Mouse (Mus musculus) R1 (cell line): ENCODE results near the gene Cbx8.
A peak's percentile ranks its signal among the peaks of the same experiment; 100 is the strongest.

Source experiments
- DNase-seq: peaks from one replicate; pipeline ENCODE4 v3.0.0-alpha.2; 2018; ENCODE audit warnings: low read depth, low spot score

The Cbx8 gene

GRCm38 (mm10) chr11:119050361-119050760 lies 9.6 kb upstream of the Cbx8 start:
- DNase-seq, result no peak

DNA sequence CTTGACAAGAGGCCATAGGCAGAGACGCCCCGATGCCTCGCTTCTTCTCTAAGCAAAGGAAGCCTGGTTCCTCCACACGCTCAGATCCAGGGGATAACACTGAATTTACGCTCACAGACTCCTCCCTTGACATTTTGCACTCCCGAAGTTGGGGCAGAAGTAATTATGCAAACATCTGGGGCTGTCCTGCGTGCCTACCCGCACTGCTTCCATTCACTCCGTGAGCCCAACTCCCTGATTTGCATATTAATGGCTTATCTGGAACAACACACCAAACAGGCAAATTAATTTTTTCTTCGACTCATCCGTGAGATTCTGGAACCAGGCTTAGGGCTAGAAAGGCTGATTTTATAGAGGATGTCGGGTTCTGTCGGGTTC lies 7.4 kb upstream of the Cbx8 start:
- DNase-seq, result peak; percentile 81

GRCm38 (mm10) chr11:119047261-119048132 lies 6.7 kb upstream of the Cbx8 start:
- peak; percentile 73 for DNase-seq

GRCm38 (mm10) chr11:119046601-119047245 lies 6.0 kb upstream of the Cbx8 start:
- peak; percentile 43 for DNase-seq

DNA sequence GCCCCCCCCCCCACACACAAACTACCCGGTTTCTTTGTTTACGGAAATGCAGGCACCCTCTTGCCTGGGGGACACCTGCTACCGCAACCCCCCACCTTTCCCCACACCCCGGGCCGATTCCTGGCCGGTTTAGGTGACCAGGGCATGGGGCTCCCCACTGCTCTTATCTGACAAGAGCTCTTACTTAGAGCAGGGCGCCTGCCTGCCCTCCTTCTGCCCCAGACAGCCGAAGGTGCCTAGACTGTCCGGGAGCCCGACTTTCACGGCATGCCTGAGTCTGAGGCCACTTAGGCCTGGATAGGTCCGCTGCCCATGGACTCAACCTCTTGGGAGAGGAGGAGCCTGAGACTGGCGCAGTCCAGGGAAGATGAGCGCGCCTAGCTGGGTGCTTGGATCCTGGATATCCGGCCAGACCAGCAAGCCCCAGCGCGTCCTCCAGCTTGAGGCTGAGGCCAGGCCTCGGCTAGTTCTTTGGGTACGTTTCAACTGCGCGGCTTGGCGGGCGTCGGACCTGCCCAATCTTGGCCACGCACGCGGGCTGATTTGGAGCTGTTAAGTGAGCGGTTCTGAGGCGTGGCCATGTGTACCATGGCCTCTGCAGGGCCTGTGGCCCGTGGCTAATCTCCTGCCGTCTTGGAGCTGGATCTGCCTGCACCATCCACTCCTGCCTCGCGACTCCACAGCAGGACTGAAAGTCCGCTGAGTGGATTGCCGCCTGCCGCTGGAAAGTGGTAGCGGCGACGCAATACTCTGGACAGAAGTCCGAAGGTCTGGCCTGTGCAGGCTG lies 4.0 kb upstream of the Cbx8 start:
- DNase-seq, result no peak

DNA sequence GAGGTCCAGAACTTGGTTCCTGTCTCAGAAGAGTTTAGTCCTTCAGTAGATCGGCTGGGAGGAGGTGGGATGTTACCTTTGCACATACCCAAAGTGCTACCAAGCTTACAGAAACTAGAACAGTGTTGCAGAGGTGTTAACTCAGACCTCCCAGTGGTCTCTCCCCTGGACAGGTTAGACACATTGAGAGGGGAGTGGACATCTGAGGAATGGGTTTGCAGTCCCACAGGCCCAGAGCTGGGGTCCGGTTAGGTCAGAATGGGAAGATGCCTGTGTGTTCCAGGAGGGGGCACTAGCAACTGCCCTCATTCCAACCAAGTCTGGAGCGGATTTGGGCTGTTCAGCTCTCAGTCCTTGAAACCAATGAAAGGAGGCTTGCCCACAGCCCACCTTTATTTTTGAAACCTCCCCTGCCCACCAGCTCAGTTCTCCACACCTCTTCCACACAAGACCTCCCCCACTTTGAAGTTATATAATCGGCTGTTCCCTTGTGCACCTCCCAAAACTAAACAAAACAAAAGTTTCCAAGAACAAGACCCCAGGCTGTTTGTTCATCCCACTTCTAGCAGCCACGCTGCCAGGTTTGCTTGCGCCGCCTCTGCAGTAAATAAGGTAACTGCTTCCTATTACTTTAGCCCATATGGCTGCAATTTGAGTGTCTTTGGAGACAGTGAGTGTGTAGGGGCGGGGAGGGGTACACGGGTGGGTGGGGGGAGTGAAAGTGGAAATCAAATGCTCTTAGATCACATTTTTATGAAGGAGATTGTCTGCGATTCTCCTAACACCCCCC lies 3.2 kb upstream of the Cbx8 start:
- peak; percentile 67 for DNase-seq

DNA sequence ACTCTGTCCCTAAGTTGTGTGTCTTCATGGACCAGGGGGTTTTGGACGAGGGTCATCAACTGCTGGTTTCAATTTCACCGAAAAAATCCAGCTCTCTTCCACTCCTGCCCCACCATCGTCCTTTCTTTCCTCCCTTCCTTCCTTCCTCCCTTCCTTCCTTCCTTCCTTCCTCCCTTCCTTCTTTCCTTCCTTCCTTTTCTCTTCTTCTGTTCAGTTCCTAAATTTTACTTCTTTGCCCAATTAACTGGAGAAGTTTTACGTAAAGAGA lies 2.4 kb upstream of the Cbx8 start:
- no peak for DNase-seq

DNA sequence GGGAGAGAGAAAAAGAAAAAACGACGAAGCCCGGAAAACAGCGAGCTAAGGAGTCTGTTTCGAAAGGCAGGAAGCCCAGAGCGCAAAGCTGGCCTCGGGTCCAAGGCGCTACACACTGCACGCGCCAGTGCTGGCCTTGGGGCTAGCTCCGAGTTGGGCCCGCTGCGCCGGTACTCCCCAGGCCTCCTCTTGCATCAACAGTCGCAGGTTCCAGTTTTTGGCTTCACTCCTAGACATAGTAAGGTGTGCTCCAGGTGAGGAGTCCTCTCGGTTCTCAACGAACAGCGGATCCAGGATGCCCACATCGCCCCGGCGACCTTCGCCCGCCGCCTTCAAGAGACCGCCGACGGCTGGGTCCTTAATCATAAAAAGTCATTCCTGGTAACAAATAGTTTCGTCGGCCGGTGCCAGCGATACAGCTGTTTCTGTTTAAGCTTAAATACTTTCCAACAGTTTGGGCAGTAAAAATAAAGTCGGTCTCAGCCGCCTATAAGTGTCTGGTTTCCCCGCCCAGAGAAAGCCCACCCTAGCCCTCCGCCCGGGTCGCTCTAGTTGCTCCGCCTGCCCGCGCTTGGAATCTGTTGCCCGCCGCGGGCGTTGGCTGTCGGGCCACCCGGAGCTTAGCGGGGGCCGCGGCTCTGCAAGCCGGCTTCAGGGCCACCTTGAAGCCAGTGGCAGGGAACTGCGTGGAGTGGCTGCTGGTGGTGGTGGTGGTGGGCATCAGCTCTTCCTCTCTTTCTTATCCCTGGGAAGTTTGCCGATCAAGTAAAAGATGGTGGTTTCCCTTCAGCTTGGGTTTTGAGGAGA lies 1.9 kb upstream of the Cbx8 start:
- no peak for DNase-seq

DNA sequence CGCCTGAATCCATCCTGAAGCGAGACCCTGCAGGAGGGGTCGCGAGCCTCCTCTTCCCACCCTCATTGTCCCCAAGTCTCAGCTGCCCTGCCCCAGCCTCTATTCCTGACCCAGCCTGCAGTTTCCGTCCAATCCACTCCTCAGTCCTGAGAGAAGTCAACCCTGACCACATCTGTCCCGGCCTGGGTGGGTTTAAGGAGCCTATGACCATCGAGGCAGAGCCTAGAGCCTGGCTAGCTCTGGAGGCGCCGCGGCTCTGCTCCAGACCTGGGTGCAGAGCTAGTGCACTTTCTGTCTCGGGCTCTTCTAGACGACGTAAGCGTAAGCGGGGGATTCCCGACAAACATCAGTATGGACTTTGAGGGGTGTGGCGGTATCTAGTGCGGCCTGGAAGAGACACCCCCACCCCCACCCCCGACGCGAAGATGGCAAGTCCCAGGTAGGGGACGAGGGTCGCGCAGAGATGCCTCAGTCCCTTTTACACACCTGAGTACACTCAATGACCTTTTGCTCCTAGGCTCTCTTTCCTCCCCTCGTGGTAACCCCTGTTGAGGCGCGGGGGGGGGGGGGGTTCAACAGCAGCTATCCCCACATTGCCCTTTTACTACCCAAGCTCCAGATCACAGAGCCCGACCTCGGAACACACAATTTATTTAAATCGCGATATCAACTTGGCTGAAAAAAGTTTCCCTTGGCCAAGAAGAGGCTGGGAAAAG lies 1.1 kb upstream of the Cbx8 start:
- peak; percentile 54 for DNase-seq

- peak; percentile 85 for DNase-seq
Observed at GRCm38 (mm10) chr11:119041325-119041716, 552 bp upstream of the Cbx8 start.

GRCm38 (mm10) chr11:119039732-119040512 lies 847 bp downstream of the Cbx8 start:
- peak; percentile 6 for DNase-seq

- DNase-seq, result no peak
Observed at GRCm38 (mm10) chr11:119038744-119039484, 1.9 kb downstream of the Cbx8 start.

DNA sequence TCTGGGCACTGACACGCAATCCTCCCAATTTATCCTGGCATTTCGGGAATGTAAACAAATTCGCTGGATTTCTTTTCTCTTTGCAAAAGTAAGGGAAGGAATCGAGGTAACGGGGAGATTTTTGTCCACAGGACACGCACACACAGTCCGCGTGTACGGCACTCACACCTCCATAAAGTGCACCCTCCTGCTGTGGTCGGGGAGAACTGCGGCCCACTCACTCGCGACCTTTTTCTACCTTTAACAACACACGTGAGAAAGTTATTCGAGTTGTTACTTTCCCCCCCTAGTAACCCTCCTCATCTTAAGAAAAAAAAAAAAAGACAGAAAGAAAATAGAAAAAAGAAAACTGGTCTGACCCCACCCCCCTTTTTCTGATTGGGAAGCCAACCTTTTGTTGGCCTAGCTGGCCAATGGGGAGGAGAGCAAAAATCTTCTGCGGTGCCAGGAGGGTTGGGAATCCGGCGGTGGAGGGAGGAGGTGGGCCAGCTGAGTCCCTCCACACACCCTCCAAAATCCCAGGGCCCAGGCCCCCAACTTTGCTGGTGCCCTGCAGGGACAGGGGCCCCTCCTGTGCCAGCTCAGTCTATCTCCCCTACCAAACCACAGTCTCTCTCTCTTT lies 2.9 kb downstream of the Cbx8 start:
- peak; percentile 34 for DNase-seq

DNA sequence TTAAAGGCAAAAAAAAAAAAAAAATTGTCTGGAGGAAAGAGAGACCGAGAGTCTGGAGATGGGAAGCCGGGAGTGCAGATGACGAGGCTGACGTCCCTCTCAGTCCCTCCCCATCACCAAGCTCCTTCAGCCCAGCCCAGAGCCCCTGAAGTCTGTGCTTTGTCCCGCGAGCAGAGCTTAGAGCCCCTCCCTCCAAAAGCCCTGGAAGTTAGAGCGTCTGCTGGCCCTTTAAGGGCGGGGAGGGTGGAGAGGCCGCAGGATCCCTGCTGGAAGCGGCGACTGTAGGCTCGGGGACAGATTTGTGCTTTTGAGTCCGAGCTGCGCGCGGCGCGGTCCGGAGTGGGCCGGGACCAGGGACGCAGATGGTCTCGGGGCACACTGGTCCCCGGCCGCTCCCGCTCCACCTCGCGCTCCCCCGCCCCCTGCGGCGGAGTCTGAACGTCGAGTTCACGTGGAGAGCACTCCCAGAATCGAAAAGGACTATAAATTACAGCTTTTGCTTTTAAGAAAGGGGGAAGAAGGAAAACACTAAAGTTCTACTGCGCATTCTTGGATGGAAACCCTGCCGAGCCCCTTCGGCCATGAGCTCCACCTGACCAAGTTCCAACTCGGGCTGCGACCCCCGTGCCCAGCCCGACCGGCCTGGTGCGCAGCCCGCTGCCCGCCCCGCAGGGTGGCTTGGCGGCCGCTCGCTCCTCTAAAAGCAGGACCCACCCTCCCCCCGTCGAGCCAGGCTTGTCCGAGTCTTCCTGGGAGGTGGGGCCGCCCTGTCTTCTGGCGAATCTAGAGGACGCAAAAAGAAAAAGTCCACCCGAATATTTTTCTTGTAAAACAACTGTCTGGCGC lies 3.6 kb downstream of the Cbx8 start:
- DNase-seq, result peak; percentile 81

DNA sequence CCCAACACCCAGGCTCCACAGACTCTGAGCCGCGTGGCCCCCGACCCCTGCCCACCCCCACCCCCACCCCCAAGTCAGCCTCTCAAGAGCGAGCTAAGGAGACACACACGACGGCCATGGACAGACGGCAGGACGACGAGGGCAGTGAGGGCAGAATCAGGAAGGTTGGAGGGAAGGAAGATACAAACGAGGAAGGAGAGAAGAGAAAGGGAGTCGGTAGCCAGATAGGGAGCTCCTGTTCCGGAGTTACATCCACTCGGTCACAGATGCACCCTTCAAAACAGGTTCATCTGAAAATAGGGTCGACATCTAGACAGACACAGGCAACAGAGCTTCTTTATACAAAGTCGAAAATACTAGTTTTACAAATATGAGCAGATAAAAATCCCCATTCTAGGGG lies 4.3 kb downstream of the Cbx8 start:
- peak; percentile 10 for DNase-seq

DNA sequence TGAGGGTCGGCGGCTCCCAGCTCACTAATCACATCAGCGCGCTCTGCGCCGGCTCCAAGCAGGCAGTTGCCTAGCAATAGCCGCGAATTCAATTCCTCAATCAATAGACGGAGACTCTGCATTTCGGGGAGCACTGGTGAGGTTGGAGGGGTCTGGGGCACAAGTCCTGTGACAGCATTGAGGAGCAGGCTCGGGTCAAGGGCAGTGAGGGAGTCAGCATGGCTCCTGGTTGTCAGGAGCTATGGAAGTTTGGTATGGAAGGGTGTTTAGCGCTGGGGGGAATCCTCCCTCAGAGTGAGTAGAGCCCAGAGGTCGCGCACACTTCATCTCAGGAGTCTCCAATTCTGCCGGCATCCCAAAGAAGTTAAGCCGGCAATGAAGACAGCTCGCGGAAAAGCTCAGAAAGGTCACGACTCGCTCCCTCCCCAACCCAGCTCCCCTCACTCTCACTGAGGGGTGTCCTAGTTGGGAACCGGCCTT lies 5.0 kb downstream of the Cbx8 start:
- peak; percentile 61 for DNase-seq

DNA sequence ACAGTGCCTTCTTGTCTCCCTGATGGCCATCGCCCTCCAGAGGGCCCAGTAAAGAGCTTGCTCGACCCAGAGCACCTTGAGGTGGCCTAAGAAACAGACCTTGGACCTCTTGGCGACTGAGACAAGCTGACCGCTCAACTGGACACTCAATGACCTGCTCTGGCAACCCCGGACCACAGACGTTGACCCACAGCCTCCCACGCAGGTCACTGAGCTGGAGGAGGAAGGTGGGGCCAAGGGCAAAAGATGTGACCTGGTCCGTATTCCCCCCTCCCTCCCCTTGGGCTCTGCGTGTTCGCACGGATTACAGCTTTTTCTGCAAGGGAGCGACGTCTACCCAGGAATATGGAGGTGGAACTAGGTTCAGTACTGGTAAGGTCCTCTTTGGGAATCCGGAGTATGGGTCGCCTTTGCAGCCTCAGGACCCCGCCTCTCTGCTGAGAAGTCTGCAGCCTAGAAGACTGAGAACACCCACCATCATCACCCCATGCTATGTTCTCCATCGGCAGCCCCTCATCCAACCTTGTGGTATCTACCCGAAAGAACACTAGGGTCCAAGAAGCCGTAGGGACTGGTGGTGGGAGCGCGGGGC lies 5.6 kb downstream of the Cbx8 start:
- no peak for DNase-seq
